Mouse (Mus musculus): ENCODE data around the gene B4galt1.

GRCm38 (mm10) chr4:40843726-40844125 is 10.1 kb downstream of the B4galt1 start:
- TF ChIP-seq GATA1 (IDR thresholded peaks at IDR 0.05; ENCODE audit: borderline replicate concordance, low read length) (no peak), FLI1 (IDR thresholded peaks at IDR 0.05; ENCODE audit: low read length) (no peak)
